Mouse (Mus musculus) left cerebral cortex, postnatal 10 days (tissue): ENCODE results near the gene Chrne. TPM values are rescaled to one million over a fixed set of nuclear protein-coding genes. Genes with fewer than 3 reads are reported as not detected.
A peak's percentile ranks its signal among the peaks of the same experiment; 100 is the strongest.

Experiments
- DNase-seq, 2 experiments: peaks; one replicate each; pipeline ENCODE4 v3.0.0; 2021 to 2022; ENCODE audit warnings: low spot score in 2 of 2, mixed read lengths in 1 of 2; ENCODE audit errors: extremely low spot score in 1 of 2
- intact Hi-C: fragments of 180-260 bp; cut with DNase I; formaldehyde crosslinking; loops from one replicate; pipeline ENCODE4 v1.15.1; 2025
- total RNA-seq, 2 experiments: library from RNA; stranded (reverse); gene quantifications; 2 replicates each; pipeline ENCODE4 v1.2.3; 2021

Gene Chrne
- total RNA-seq, 2 experiments from 2014 or later = 0.75 TPM; not detected in 1

DNA sequence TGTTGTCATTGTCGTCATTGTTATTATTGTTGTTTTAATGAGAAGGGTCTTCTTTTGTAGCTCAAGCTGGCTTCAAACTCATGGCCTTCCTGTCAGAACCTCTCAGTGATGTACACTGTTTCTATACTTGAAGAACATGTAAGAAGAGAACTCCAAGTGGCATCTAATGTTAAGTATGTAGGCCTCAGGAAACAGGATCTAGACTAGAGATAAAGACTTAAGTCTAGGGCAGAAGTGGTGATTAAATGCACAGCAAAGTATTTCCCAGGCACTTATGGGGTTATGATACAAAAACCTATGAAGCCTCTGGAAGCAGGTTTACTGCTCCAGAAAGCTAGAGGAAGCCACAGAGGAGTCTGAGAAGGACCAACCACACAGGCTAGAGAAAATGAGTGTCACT lies 19.3 kb upstream of the Chrne start:
- no peak for DNase-seq
- intact Hi-C loops = no loop called here

DNA sequence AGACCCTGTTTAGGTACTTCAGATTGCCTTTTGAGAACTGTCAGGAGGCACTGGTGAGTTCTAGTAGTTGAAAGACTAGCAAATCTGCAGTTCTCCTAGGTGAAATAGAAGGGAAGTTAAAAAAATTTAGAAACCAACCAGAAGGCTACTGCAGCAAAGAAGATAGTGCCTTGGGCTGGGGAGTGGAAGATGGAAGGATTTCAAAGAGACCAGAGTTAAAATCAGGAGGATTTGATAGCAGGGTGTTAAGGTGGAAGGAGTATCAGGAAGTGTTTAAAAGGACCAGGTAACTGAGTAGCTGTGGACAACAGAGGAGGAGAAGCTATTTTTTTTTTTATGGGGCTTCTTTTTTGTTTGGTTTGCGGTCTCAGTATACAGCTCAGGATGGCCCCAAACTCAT lies 18.7 kb upstream of the Chrne start:
- no peak for DNase-seq
- intact Hi-C loops = no loop called here

DNA sequence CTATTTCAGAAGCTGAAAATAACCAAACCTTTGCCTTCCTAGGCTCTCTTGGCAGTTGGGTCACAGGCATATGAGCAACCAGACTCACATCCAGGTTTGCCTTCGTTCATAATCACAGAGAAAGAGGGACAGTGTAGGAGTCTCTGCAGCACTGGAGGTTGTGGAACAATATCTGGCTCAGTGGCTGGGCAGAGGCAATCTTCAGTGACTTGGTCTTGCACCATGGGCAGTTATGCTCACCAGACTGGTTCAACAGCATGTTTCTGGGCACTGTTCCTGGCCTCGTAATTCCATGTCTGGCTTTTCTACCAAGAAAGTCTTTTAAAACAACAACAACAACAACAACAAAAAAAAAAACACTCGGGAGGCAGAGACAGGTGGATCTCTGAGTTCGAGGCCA lies 16.6 kb upstream of the Chrne start:
- intact Hi-C loops = no loop called here
- no peak for DNase-seq

DNA sequence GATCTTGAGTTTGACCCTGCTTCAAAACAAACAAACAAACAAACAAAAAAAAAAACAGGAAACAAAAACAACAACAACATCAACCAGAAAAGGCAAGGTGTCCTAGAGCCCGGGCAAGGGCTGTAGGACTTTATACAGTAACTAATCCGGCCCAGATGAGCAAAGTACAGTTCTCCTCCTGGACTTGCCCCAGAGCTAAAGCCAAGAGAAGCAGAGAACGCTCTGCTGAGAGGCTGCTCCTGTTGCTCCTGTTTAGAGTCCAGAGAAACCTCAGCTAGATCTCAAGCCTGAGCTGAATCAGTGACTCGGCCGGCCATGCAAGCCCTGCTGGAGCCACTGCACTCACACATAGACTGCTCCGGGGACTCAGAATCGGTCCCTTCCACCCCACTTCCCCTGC lies 11.1 kb upstream of the Chrne start:
- DNase-seq = no peak
- intact Hi-C loops = loop anchor here (5.0 kb wide), 1 partner anchor 127 kb away; no protein-coding TSS in a partner anchor

DNA sequence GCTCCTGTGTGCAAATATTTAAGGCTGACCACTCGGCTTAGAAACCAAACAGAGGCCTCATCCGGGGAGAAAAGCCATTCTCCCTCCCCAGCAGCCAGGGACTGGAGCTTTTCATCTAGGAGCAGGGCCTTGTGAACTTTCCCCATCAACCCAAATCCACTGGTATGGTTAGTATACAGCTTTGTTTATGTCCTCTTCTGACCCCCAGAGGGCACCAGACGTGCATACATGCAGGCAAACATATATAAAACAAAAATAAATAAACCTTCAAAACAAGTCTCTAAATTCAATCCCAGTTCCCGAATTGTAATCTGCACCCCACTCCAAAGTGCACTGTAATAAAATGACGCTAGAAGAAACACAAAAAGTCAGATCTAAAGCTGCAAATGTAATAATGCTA lies 10.5 kb upstream of the Chrne start:
- no peak for DNase-seq
- intact Hi-C loops = no loop called here

DNA sequence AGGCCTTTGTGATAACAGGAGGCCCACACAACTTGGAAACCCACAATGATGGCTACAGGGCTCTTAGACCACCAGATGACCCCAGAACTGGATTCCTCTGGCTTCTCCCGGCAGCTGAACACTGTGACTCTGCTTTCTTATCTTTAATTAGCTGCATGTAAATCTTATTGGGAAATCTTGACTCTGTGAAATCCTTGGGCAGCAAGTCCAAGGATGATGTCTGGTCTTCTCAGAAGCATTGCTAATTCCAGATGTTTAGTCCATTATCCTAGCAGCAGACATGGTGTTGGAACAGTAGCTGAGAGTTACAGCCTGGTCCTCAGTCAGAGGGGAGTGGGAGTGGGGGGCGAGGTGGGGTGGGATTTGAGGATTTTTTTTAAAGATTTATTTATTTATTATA lies 9.4 kb upstream of the Chrne start:
- DNase-seq = no peak
- intact Hi-C loops = no loop called here

DNA sequence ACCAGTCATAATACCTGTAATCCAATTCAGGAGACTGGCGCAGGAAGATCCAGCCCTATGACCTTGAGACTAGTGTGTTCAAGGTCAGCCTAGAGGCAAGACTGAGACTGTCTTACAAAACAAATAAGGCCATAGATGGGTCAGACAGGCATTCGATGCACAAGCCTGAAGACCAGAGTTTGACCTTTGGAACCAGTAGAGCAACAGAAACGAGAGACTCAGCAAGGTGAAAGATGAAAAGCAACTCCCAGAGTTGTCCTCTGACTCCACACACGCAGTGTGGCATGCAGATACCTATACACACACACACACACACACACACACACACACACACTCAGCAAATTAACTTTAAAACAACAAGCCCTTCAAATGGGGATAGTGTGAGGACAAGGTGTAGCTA lies 7.9 kb upstream of the Chrne start:
- intact Hi-C loops = no loop called here
- DNase-seq = no peak

DNA sequence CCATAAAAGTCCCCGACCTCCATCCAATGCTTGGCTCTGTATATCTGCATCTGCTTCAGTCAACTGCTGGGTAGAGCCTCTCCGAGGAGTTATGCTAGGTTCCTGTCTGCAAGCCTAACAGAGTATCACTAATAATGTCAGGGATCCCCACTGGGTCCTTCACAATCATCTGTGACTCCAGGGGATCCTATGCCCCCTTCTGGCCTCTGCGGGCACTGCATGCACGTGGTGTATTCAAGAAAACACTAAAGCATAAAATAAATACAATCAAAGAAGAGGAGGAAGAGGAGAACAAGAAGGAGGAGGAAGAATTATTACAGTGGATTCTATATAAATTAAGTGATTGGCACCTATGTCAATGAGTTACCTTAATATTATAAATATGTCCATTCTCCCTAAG lies 6.5 kb upstream of the Chrne start:
- intact Hi-C loops = no loop called here
- no peak for DNase-seq

DNA sequence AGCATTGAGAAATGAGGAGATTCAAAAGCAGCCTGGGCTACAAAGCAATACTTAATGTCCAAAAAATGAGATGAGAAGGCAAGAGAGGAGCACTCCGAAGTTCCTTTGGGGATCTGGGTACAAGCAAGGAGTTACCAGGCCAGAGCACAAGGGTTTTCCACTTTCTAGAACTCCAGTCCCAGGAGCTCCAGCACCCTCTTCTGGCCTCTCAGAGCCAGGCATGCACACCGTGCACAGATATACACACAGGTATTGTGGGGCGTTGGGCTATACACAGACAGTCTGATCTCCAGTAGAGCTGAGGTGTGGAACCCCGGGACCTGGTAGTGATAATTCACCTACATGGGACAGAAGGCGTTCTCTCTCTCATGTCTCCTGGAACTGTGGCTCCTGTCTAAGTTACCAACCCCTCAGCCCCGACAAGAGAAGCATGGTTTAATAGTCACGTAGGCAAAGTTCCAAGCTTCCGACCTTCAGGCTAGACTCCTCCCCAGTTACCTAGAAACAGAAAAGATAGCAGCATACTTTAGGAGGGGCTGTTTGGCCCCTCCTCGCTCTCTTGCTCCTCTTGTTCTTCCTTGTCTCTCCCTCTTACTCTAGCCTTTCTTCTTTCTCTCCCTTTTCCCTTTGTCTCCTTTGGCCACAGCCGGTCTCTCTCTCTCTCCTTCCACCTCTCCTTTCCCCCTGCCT lies 4.2 kb upstream of the Chrne start:
- DNase-seq = no peak
- intact Hi-C loops = loop anchor here (5.0 kb wide), 1 partner anchor 106 kb away; the partner anchor contains the start of gene Gltpd2

DNA sequence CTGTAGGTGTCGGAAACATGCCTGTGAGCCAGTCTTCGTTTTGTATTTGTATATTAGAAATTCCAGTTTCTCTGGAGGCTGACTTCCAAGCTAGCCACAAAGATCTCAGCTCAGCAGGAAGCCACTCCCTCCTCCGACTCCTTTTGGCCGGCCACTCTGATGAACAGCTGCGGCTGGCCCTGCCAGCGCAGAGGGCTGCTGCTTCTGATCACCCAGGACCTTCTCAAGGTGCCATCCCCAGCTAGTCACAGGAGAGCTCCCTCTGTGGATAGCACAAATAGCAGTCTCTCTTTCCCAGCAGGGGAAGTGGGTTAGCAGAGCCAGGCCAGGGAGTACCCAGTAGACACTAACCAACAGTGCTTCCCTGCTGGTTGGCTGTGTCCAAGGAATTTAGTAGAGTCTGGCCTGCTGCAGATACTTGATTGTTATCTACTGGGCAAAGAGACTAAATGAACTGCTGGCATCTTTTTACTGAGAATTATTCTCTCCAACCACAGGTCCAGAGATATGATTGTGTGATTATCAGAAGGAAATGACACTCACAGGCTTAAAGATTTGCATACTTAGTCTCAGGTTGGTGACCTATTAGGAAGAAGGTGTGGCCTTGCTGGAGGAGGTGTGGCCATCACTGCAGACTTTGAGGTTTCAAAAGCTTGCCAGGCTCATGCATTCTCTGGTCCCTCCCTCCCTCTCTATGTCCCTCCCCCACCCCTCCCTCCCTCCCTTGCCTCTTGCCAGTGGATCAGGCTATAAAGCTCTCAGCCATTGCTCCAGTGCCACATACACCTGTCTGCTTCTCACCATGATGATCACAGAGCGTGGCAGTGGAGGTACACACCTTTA lies 3.2 kb upstream of the Chrne start:
- DNase-seq = no peak
- intact Hi-C loops = loop anchor here (5.0 kb wide), 1 partner anchor 105 kb away; the partner anchor contains the start of gene Gltpd2

DNA sequence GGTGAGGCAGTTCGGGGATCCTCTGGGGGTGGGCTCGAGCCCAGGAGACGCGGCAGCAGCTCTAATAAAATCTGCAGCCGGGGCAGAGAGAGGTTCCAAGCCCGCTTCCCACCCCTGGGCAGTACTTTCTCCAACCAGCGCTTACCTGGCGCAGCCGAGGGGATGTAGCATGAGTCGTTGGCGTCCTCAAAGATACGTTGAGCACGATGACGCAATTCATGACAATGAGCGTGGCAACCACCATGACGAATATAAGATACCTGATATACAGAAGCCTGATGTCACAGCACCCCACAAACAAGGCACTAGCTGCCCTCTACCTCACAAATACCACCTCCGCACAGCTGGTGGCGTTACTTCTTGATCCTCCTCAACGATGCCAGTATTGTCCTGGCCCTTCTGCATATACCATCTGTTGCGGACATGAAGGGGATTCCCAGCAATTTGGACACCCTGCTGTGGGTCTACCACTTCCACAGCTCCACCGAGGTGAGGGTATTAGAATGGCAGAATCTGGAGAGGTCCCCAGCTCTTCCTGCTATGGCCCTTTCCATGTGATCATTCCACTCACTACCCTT lies 3.4 kb downstream of the Chrne start, which contains the start of gene 4930544D05Rik:
4930544D05Rik (plus strand) TSS at position 333 of the 578 bp plus-strand sequence.
- DNase-seq = no peak
- intact Hi-C loops = loop anchor here (10.0 kb wide), 1 partner anchor 171 kb away; no protein-coding TSS in a partner anchor

DNA sequence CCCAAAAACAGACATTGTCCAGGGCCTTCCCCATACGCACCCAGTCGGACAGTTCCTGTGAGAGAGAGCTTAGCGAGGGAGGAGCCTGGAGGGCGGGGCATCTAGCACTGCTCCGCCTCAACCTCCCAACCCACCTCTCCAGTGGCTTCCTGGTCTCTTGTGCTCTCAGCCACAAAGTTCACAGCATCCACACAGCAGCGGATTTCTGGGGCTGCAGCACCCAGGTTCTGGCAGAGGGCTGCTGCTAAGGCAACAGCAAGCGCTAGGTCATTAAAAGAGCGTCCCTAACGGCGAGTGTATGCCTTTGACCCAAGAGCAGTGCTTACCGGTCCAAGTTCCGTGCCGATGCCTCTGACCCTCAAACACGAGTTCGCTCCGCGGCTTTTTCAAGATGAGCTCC lies 3.9 kb downstream of the Chrne start:
- DNase-seq = peak in 1 of 2 experiments; percentile 75
- intact Hi-C loops = loop anchor here (10.0 kb wide), 1 partner anchor 170 kb away; no protein-coding TSS in a partner anchor

DNA sequence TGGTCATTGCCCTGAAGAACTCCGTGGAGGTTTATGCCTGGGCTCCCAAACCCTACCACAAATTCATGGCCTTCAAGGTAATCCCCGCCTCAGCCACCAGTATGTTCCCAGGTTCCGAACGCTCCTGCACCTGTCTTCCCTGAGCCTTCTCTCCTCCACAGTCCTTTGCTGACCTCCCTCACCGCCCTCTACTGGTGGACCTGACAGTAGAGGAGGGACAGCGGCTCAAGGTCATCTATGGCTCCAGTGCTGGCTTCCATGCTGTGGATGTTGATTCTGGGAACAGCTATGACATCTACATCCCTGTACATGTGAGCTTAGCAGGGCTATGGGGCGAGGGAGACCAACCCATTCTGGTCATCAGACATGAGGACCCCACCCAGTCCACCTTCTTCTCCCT lies 6.5 kb downstream of the Chrne start:
- intact Hi-C loops = loop anchor here (10.0 kb wide), 1 partner anchor 168 kb away; no protein-coding TSS in a partner anchor
- no peak for DNase-seq

DNA sequence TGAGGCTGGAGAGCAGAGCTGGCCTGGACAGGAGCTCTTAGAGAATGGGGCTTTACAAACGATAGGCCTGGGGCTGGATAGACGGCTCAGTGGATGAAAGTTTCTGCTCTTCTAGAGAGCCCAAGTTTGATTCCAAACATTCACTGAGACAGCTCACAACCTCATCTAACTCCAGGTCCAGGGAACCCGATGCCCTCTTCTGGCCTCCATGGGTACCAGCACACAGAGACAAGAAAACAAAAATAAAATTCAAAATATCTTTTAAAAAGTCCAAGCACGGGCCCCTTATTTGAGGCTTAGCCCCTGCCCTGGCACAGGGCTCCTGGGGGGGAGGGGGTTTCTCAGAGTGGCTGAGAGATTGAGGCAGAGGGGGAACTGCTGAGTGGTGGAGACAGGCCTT lies 8.3 kb downstream of the Chrne start:
- intact Hi-C loops = loop anchor here (10.0 kb wide), 1 partner anchor 166 kb away; no protein-coding TSS in a partner anchor
- no peak for DNase-seq

DNA sequence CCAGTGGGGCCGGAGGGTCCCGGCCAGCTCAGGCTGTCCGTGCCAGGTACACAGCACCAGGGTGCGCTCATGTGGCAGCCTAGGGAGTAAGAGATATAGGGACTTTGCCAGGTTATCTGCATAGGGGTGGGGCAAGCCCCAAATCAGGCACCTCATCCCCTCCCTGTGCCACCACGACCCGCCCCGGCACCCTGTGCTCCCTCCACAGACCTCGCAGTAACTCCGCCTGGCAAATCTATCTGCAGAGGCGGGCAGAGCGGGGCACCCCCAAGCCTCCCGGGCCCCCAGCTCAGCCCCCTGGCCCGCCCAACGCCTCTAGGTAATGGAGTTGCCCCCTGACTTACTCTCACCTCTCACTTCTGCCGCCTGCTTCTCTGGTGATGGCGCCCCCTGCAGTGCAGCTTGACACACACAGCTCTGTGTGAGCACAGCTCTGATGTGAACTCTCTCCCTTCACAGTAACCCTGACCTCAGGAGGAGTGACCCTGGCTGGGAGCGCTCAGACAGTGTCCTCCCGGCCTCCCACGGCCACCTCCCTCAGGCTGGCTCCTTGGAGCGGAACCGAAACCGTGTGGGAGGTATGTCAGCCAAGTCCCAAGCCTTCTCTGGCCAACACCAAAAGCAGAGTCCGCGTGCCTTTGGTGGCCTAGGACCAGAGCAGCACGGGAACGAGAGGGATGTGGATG lies 10.5 kb downstream of the Chrne start:
- intact Hi-C loops = loop anchor here (5.0 kb wide), 2 partner anchors 66 to 91 kb away; partner anchors contain the start of genes Gltpd2 and Pld2

DNA sequence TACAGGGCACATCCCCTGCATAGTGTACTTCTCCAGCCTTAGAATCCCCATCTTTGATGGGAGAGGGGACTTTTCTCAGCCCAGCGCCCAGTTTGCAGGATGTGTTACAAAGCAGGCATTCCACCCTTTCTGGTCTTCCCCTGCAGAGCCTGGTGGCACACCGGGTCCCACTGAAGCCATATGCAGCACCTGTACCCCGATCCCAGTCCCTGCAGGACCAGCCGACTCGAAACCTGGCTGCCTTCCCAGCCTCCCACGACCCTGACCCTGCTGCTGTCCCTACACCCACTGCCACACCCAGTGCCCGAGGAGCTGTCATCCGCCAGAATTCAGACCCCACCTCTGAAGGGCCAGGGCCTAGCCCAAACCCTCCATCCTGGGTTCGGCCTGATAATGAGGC lies 11.4 kb downstream of the Chrne start:
- no peak for DNase-seq
- intact Hi-C loops = loop anchor here (5.0 kb wide), 2 partner anchors 65 to 90 kb away; partner anchors contain the start of genes Gltpd2 and Pld2

More for the DNA sequence above, 10.5 kb downstream of the Chrne start:
- no peak for DNase-seq

DNA sequence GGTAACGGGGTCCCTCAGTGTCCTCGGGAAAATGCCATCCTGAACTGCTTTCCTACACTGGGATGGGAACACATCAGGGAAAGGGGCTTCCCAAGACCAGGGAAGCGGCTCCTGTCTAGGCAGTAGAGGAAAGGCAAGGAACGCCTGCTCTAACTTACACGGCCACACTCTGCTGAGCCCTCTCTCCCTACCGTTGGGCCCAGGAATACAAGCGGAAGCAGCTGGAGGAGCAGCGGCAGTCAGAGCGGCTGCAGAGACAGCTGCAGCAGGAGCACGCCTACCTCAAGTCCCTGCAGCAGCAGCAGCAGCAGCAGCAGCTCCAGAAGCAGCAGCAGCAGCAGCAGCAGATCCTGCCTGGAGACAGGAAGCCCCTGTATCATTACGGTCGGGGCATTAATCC lies 12.3 kb downstream of the Chrne start:
- DNase-seq = no peak
- intact Hi-C loops = loop anchor here (5.0 kb wide), 2 partner anchors 64 to 89 kb away; partner anchors contain the start of genes Gltpd2 and Pld2

DNA sequence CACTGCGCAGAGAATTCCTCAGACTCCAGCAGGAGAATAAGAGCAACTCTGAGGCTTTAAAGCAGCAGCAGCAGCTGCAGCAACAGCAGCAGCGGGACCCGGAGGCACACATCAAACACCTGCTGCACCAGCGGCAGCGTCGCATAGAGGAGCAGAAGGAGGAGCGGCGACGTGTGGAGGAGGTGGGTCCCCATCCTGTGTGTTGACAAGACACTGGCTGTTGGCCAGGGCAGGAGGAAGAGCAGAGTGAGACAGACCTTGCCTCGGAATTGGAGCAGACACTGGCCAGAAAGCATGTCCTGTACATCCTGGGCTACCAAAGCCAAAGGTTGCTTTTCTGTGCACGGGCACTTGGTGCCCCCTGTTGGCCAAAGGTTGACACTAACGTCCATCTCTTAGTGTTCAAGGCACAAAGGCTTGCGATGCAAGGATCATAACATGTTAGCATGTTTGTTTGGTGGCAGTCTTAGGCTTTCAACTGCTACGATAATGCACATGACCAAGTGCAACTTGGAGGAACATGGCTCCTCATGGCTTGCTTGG lies 13.9 kb downstream of the Chrne start:
- intact Hi-C loops = loop anchor here (5.0 kb wide), 2 partner anchors 63 to 88 kb away; partner anchors contain the start of genes Gltpd2 and Pld2
- peak; percentile 46 to 76 for DNase-seq
